Mouse (Mus musculus): ENCODE results near the gene Sucla2.

The Sucla2 gene

DNA sequence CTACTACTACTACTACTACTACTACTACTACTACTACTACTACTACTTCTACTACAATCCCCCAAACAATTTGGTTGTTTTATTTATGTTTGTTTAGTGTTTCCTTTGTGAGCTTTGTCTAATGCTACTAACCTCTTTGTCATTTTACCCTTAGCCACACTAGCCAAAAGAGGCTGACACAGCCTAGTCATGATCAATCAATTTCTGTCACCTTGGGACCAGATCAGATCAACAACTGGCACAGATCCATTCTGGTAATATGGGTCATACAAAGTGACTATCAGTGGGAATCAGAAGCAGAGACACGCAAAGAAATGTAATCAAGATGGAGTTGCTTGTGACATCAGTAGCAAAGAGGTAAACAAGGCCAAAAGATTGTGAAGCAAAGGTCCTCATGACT, 97.9 kb downstream of the Sucla2 start:
- DNase-seq, result no peak

DNA sequence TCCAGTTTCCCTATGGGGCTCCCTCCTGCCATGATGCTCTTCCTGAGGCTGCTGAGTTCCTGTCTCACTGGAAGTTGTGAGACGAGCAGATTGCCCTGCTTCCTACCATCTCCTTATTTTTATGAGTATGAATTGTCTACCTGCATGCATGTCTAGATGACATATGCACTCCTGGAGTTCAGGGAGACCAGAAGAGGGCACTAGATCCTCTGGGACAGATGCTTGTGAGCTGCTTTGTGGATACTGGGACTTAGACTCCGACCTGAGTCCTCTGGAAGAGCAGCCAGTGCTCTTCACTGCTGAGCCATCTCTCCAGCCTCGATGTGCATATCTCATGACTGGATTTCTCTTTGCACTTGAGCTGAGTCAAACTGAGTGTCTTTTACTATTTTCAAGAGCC, 100.3 kb downstream of the Sucla2 start:
- DNase-seq, result no peak

DNA sequence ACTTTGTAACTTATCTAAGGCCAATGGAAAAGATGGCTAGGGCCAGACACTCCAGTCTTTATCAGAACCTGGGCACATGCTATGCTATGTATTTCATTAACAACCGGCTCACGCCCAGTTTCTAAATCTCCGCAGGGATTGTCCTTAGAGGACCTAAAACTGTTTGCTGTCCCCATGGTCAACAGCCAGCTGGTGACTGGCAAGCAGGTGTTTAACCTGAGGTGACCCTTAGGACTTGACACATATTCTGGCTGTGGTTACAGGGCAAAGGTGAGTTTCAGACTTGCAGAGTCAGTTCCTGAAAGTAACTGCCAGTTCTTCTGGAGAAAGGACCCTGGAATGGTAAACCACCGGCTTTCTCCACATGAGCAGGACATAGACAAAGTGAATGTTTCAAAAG, 106.4 kb downstream of the Sucla2 start:
- DNase-seq, result no peak

DNA sequence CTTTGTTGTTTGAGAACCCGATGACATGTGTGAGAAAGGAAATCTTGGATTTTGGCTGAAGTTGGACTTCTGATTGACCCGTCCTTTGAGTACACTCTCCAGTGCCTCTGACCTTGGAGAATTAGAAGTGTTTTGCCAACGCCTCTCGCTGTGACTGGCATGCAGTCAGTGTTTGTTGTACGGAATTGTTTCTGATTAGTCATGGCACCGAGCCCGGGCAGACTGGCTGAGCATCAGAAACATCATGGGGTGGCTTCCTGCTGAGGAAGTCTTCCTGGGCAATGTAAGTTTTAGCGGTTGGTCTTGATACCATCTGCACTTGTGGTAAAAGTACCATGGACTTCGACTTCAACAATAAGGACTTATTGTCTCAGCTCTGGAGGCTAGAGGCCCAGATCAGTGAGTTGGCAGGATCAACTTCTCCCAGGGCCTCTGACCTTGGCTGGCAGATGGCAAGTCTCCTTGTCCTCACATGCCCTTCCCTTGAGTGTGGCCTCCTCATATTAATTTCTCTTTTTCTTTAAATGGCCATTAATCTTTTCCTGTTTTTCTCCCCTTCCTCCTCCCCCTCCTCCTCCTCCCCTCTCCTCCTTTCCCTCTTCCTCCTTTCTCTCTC, 107.6 kb downstream of the Sucla2 start:
- no peak for DNase-seq

DNA sequence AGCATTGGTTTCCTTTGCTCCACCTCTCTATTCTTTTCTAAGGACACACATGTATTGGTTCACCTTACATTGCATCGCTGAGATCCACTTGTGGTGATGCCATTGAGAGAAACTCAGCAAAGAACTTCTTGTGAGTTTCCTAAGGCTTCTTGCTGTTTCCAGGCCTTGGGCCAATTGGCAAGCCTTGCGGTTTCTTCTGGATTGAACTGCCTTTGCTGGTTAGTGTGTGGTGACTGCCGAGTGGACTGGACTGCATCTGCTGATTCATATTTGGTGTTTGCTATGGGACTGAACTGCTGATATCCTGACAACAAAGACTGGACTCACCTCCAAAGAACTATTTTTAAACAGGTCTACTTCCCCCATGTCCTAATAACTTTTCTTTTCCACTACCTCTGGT, 109.2 kb downstream of the Sucla2 start:
- no peak for DNase-seq

DNA sequence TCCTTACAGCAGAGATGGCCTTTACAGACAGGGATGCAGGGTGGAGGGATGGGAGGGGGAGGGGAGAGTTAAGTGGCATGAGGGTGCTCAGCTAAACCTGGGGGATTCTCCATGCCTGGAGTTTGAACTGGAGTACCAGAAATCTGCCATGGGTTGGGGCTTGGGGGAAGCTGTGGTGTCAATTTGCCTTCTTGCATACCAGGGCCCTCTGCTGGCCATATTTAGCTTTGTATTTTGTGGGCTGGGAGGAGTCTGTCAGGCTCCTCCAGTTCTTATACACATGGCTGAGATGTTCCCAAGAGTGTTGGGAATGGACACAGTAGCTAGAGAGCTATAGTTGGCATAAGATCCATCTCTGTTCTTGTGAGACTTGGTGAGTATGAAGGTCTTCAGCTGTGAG, 112.3 kb downstream of the Sucla2 start:
- peak; percentile 23 for DNase-seq

All from thymus, postnatal 14 days (tissue).